Mouse (Mus musculus) hindbrain, embryonic 10.5 days (tissue): ENCODE measurements at regions not wholly inside any gene's neighbourhood (a gene's known extent, or its start where the extent isn't known, plus 50 kb on each side); places are given as distances from the start of the nearest gene placed in this dataset.

Experiments
- DNase-seq: peaks from one replicate; pipeline ENCODE4 v3.0.0-alpha.2; 2017; ENCODE audit warnings: low spot score
- H3K27ac ChIP-seq: fragments of 300-500 bp; sonication (generic); 2 replicates; pipeline ENCODE4 v1.5.1; 2016; ENCODE audit warnings: mild to moderate bottlenecking, moderate library complexity
- H3K27me3 ChIP-seq: fragments of 300-500 bp; sonication (generic); 2 replicates; pipeline ENCODE4 v1.6.1; 2016; ENCODE audit warnings: mild to moderate bottlenecking; ENCODE audit not compliant: poor library complexity, insufficient read depth, severe bottlenecking
- H3K36me3 ChIP-seq: fragments of 300-500 bp; sonication (generic); 2 replicates; pipeline ENCODE4 v1.6.1; 2016; ENCODE audit warnings: mild to moderate bottlenecking, moderate library complexity
- H3K4me1 ChIP-seq: fragments of 300-500 bp; sonication (generic); replicated peaks from 2 replicates; pipeline ENCODE4 v1.6.1; 2016; ENCODE audit warnings: mild to moderate bottlenecking
- H3K4me3 ChIP-seq: fragments of 300-500 bp; sonication (generic); 2 replicates; pipeline ENCODE4 v1.5.1; 2016; ENCODE audit warnings: mild to moderate bottlenecking, moderate library complexity
- H3K9me3 ChIP-seq: fragments of 300-500 bp; sonication (generic); 2 replicates; pipeline ENCODE4 v1.6.1; 2016; ENCODE audit warnings: mild to moderate bottlenecking, moderate library complexity
- WGBS: fragments of 180-500 bp; shearing (Covaris S2); methylation state at CpG from one replicate; pipeline ENCODE4 v1.1.7; 2016; 5-methylcytosine and 5-hydroxymethylcytosine counted together

DNA sequence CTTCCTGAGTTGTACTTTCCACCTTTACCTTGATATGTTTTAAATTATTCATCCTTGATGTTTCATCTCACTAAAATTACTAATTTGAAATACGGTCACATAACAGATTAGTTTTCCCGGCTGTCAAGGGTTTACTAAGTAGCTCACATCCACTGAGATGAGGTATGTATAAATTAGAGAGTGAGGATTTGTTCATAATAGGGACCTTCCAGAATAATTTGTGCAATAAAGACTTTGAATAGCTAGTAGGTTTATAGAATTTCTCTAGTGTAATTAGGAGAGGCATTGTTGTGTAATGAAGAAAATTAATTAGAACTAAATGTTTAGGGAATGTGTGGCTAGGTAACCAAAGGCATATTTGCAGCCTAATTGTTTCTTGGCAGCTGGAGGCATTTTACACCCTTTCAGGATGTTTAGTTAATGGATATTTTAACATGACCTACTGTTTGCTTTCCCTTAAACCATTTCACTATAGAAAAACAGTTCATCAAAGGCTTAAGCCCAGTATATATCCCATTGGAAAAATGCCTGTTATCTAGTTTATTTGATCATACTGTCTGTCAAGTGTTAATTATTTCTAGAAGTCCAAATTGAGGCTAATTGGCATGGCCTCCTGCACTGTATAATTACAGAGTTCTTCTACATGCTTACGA, 70.8 kb downstream of the Mat2b start:
- Histone ChIP-seq H3K27me3 (no peaks in the 10 kb centered on the region), H3K9me3 (no peaks in the 10 kb centered on the region), H3K4me1 (no peaks in the 10 kb centered on the region), H3K27ac (no peak overlapping the region), H3K4me3 (no peak overlapping the region), H3K36me3 (no peaks in the 10 kb centered on the region)
- WGBS = 91% methylated on average over 3 of the region's 3 CpGs
- no peak for DNase-seq

DNA sequence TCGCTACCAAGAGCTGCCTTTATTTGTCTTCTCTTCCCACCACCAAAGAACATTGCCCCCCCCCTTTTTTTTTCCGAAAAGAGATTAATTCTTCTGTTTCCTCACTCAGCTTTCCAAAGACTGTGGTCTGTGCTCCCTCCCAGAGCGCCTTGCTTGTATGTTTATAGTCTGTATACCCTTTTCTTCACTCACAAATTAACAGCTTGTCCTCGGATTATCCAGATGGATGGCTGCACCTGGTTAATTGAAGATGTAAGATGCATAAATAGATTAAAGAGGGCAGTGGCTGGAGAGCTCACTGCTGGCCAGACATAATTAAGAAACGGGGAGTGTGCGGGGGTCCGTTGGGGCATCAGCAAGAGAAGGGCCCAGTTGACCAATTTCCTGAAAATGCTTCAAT, 75.0 kb downstream of the Mat2b start:
- H3K4me3 ChIP-seq = no peak overlapping the region
- no peak for DNase-seq

DNA sequence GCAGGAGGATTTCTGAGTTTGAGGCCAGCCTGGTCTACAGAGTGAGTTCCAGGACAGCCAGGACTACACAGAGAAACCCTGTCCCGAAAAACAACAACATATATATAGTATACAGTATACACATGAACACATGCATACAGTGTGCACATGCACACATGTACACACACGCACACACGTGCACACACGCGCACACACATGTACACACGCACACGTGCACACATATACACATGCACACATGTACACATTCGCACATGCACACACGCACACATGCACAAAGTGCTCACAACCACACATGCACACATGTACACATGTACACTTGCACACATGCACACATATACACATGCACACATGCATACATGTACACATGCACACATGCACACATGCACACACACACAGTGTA, 92.0 kb downstream of the Mat2b start:
- H3K4me1 ChIP-seq = peaks cover 22% of the 10 kb centered on the region
- 93% methylated on average over 9 of the region's 9 CpGs for WGBS
- no peak for DNase-seq
- no peak overlapping the region for H3K27ac ChIP-seq
- H3K9me3 ChIP-seq = no peaks in the 10 kb centered on the region
- H3K4me3 ChIP-seq = no peak overlapping the region
- no peaks in the 10 kb centered on the region for H3K27me3 ChIP-seq
- H3K36me3 ChIP-seq = no peaks in the 10 kb centered on the region

More for the DNA sequence above, 75.0 kb downstream of the Mat2b start:
- WGBS = 78% methylated on average over 7 of the region's 7 CpGs
- no peaks in the 10 kb centered on the region for H3K9me3 ChIP-seq
- no peak overlapping the region for H3K27ac ChIP-seq
- H3K4me1 ChIP-seq = no peaks in the 10 kb centered on the region
- H3K36me3 ChIP-seq = no peaks in the 10 kb centered on the region
- no peaks in the 10 kb centered on the region for H3K27me3 ChIP-seq

DNA sequence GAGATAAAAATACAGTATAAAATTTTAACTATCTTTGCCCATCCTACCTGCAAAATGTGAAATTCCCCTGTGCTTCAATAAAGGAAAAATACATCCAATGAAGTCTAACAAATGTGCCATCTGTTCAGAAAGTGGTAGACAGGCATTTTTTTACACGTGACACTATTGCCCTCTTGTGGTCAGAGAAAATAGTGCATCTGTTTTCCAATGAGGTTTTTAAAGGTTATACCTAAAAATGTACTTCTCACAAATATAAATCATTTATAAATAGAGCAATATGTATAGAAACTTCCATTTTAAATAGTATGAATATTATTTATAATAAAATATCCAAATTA, 93.5 kb downstream of the Mat2b start:
- no peak for DNase-seq
- H3K27ac ChIP-seq = no peak overlapping the region
- no peaks in the 10 kb centered on the region for H3K9me3 ChIP-seq
- H3K36me3 ChIP-seq = no peaks in the 10 kb centered on the region
- H3K4me3 ChIP-seq = no peak overlapping the region
- WGBS = 0% methylated on average over 1 of the region's 1 CpGs
- H3K27me3 ChIP-seq = no peaks in the 10 kb centered on the region
- peaks cover 22% of the 10 kb centered on the region for H3K4me1 ChIP-seq

DNA sequence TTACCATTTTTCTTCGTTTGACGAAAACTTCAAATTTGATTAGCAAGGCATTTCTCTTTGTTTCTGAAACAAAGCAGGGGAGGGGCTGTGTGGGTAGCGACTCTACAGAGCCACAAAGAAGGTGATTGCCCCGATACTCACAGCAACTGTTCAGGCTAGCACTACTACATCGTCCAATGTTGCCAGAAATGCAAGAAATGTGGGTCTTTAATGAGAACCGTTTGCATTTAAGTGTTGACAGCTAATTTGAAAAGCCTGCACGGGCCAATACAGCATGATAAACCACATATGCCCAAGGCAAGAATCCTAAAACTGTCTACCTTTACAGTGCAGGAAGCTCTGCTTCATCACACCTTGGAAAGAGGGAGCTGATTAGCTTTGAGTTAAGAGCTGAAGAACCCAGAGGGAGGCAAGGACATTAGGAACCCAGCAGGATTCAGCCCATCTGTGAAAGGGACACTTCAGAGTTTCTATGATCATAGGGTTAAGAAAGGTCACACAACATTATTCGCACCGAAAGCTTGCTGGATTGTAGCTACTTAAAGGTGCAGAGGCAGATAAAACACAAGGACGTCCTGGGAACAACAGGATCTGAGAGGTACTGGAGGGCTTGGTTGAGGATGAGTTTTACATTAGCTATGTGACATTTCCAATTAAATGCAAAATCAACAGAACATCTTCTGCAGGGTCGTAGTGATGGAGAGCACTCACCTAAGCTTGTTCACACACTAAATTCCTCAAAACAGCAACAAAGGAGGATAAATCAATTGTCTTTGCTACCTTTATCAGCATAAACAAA, 94.0 kb downstream of the Mat2b start:
- no peak overlapping the region; the same call in 1 of the 2 replicates for H3K4me3 ChIP-seq
- no peaks in the 10 kb centered on the region for H3K9me3 ChIP-seq
- 17% methylated on average over 11 of the region's 11 CpGs for WGBS
- peak; percentile 4 for DNase-seq
- H3K27me3 ChIP-seq = no peaks in the 10 kb centered on the region
- peaks cover 22% of the 10 kb centered on the region for H3K4me1 ChIP-seq
- H3K36me3 ChIP-seq = no peaks in the 10 kb centered on the region
- peak overlapping the region; percentile 69 for H3K27ac ChIP-seq

DNA sequence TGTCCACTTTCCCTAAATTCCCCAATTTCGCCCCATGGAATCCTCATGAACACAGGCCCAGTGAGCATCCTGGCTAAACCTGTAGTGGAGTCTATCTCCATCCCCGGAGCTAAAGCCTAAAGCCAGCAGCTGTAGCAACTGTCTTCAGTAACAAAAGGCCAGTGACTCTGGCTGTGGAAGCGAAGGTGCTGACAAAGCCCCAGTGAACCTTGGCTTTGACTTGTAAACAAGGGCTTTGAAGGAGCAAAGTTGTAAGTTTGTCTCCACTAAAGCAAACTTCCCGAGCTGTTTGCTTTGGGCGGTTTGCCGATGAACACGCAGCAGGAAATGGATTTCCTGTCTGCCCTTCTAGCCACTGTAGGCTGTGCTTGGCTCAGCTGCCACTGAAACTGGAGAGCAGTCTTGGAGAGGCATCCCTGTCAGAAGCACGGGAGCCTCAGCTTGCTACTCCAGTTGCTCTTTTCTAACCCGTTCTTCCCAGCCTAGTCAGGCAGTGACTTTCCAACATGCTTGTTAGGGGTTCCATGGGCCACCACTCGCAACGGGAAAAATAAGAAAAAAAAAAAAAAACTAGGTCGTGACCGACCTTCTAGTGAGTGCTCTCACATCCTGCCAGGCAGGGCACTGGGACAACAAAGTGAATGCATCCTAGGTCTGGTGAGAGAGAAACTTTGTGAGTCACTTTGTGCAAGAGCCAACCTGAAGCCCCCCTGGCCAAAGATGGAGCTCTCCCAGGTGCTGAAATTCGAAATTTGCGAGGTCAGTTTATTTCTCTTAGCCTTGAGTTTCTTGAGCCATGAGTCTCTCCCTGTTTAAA, 94.8 kb downstream of the Mat2b start:
- Histone ChIP-seq H3K36me3 (no peaks in the 10 kb centered on the region), H3K4me1 (peaks cover 22% of the 10 kb centered on the region), H3K27me3 (no peaks in the 10 kb centered on the region), H3K27ac (peak overlapping the region; percentile 69), H3K9me3 (no peaks in the 10 kb centered on the region), H3K4me3 (no peak overlapping the region)
- DNase-seq = peak; percentile 47
- 7% methylated on average over 15 of the region's 15 CpGs for WGBS

DNA sequence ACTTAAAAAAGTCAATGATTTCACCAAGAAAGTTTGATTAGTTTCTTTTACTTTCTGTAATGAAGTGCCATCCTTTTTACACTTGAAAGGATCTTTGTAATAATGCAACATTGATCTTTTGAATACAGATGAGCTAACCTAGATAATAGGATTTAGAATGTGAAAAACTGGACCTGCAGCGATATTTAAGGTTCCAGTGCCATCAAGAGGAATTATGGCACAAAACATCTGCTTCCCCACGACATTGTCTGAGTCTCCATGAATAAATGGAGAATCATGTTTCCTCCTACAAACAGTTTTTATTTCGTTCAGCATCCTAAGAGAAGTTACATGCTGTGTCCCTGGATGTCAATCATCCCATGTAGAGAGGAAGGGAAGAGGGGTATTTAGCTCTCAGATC, 98.7 kb downstream of the Mat2b start:
- 42% methylated on average over 3 of the region's 3 CpGs for WGBS
- no peaks in the 10 kb centered on the region for H3K9me3 ChIP-seq
- peaks cover 21% of the 10 kb centered on the region for H3K4me1 ChIP-seq
- no peaks in the 10 kb centered on the region for H3K36me3 ChIP-seq
- H3K27ac ChIP-seq = no peak overlapping the region
- H3K4me3 ChIP-seq = no peak overlapping the region
- DNase-seq = no peak
- H3K27me3 ChIP-seq = no peaks in the 10 kb centered on the region

DNA sequence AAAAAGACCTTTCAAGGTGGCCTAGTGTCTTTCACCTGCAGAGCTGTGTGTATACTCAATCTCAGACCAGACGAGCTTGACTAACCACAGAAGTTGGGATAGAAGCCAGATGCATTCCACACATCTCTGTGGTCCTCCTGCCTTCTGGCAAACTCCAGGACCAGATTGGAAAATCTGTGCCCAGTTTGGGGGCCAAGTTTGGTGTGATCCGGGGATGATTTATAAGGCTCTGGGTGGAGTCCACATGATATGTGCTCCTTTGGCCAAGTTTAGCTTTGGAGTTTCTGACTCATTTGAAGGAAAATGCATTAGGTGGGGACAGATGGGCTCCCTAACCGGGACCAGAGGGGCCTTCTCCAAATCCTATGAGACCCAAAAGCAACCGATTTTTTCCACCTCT, 102.9 kb downstream of the Mat2b start:
- Histone ChIP-seq H3K27me3 (no peaks in the 10 kb centered on the region), H3K36me3 (no peaks in the 10 kb centered on the region), H3K9me3 (no peaks in the 10 kb centered on the region), H3K4me3 (no peak overlapping the region), H3K27ac (no peak overlapping the region), H3K4me1 (no peaks in the 10 kb centered on the region; the same call in 1 of the 2 replicates)
- DNase-seq = no peak
- 89% methylated on average over 4 of the region's 4 CpGs for WGBS

DNA sequence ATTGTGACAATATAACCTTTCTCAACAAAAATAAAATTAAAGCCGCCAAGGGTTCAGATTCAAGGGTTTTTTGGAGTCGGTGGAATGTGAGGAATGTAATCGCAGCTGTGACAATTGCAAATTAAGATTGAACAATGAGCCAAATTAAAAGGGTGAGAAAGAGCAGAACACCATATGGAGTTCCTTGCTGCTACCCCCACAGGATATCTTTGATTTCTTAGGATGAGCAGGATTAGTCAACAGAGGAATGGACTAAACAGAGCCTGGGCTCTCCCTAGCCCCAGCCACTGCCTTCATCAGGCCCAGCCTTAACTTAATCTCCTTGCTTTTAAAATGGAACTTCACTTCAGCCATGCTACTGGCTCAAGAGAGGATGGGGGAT, 121.3 kb downstream of the Mat2b start:
- 13% methylated on average over 3 of the region's 3 CpGs for WGBS
- no peak overlapping the region for H3K4me3 ChIP-seq
- H3K27ac ChIP-seq = no peak overlapping the region
- no peak for DNase-seq
- no peaks in the 10 kb centered on the region for H3K27me3 ChIP-seq
- H3K36me3 ChIP-seq = no peaks in the 10 kb centered on the region
- H3K4me1 ChIP-seq = peaks cover 17% of the 10 kb centered on the region
- 0 out of 2 replicates have a peak, but pooled peaks cover 6% of the 10 kb centered on the region for H3K9me3 ChIP-seq

DNA sequence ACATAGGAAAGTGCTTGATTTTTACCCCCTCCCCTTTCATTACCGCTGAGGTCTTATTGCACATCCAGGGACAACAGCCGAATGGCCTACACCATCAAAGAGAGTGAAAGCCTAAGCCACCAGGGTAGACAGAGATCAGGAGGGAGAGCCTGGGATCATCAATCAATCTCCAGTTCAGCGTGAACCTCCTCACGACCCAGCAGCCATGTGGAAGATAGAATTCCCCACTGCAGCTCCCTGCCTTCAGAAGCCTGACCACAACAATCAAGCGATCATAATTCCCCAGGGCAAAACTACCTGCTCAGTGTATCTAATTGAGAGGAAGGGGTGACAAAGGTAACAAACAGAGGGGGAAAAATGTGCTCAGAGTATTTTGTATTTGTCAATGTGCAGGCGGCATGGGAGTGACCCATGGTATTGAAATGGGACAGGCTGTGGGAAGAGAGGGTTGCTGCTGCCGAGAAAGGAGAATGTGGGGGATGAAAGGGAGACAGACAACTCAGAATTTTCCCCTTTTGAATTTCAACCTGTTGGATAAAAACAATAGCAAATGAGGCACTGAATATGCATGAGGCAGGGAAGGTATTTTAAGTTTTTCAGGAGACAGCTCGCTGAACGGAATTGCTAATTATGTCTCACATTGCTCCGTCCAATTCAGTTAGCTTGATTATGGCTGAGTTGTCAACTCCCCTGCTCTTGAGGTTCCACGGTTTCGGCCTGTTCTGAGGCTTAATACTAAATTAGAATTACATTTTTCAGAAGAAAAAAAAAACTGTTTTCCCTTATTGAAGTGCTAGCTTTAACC, 121.8 kb downstream of the Mat2b start:
- DNase-seq = peak; percentile 15
- 15% methylated on average over 12 of the region's 12 CpGs for WGBS
- Histone ChIP-seq H3K27ac (peak overlapping the region; percentile 31; the same call in 1 of the 2 replicates), H3K36me3 (no peaks in the 10 kb centered on the region), H3K4me1 (peaks cover 17% of the 10 kb centered on the region), H3K4me3 (no peak overlapping the region), H3K9me3 (0 out of 2 replicates have a peak, but pooled peaks cover 6% of the 10 kb centered on the region), H3K27me3 (no peaks in the 10 kb centered on the region)

DNA sequence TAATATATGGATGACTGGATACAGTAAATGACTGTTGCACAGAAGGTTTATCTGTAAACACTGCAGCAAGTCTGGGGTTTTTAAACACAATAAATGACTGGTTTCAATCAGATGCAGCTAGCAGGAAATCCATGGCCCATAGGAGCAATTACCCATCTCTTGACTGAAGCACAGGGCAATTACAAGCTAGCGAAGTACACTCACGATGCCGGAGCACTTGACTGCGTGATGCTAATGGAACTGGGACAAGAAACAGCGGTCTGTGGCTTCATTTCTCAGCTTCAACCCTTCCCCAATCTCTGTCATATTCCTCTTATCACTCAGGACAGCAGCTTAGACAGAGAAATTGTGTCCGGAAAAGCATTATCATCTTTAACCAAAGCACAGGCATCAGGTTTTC, 132.1 kb downstream of the Mat2b start:
- DNase-seq = no peak
- Histone ChIP-seq H3K4me1 (no peaks in the 10 kb centered on the region), H3K27ac (no peak overlapping the region), H3K9me3 (no peaks in the 10 kb centered on the region), H3K36me3 (no peaks in the 10 kb centered on the region), H3K4me3 (no peak overlapping the region), H3K27me3 (no peaks in the 10 kb centered on the region)
- whole genome bisulfite sequencing = 92% methylated on average over 6 of the region's 6 CpGs

DNA sequence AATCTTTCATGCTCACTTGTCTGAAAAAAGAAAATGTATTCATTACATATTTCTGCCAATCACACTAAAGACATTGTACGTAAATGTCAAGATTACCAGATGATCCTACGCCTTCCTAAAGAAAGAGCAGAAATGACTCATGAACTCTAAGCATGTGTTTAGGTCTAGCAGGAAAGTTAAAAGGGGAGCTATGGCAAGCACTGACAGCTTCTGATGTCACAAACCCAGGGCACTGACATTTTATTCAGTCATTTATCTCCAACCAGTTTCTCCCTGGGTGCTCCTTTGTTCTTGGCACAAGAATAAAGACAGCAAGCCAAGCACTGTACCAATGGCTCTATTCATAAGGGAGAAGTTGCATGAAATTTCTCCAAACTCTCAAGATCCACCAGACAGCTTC, 133.0 kb downstream of the Mat2b start:
- DNase-seq = no peak
- H3K27ac ChIP-seq = no peak overlapping the region
- 87% methylated on average over 2 of the region's 2 CpGs for WGBS
- no peaks in the 10 kb centered on the region for H3K4me1 ChIP-seq
- no peak overlapping the region for H3K4me3 ChIP-seq
- H3K36me3 ChIP-seq = no peaks in the 10 kb centered on the region
- no peaks in the 10 kb centered on the region for H3K9me3 ChIP-seq
- H3K27me3 ChIP-seq = no peaks in the 10 kb centered on the region
